In the genomic region with DNA sequence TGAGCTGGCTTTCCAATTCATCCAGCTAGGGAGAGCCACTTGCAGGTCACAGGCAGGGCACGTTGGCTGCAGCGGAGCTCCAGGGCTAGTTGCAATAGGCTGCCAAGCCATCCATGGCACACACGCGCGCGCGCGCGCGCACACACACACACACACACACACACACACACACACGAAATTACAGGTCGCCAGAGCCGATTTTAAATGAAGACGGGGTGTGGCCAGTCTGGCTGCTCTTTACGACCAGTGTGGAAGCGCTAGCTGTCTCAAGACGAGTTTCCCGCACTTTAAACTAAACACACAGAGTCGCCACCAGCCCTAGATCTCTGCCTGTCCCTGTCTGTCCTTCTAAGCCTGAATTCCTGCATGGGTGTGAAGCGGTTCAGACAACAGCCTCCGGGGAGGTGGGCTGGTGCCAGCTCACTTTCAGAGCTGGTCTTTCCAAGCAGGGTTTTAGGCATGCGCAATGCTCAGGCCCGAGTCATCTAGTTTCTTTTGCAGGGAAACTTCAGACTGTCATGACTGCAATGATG, we compare ENCODE assay signal across 8 mouse cellular contexts. TPM values are rescaled to one million over a fixed set of nuclear protein-coding genes. Genes with fewer than 3 reads are reported as not detected.
DNase-seq lines count a peak whose midpoint lies in the region; ATAC-seq lines count a peak whose summit lies in the region.

No protein-coding gene starts in this region.

- peak overlapping the region; percentile 44 for H3K4me3 ChIP-seq in intestine, embryonic 14.5 days (ENCODE audit: low read depth, low read length)

- H3K9me3 ChIP-seq in intestine, embryonic 14.5 days (ENCODE audit: control insufficient read depth, low read length) = no peaks in the 10 kb centered on the region

- peak overlapping the region; percentile 78 for H3K4me2 ChIP-seq in intestine, embryonic 14.5 days (ENCODE audit: low read length)

- H3K4me1 ChIP-seq in intestine, embryonic 14.5 days (replicated peaks; ENCODE audit: control insufficient read depth, insufficient read depth, low read length) = no peaks in the 10 kb centered on the region

- H3K9ac ChIP-seq in intestine, embryonic 14.5 days (ENCODE audit: low read length) = peak overlapping the region; percentile 53

- 1% methylated on average over 23 of the region's 23 CpGs for WGBS in intestine, embryonic 14.5 days

- H3K36me3 ChIP-seq in intestine, embryonic 14.5 days (ENCODE audit: control insufficient read depth, insufficient read depth, low read length) = no peaks in the 10 kb centered on the region

- peak; percentile 52; the same call in 1 of the 2 replicates for ATAC-seq in intestine, embryonic 14.5 days (replicated peaks; ENCODE audit: low FRiP score, low TSS enrichment, low read depth)
- ATAC-seq in megakaryocyte-erythroid progenitor cell, adult 5-6 weeks (replicated peaks; ENCODE audit: low FRiP score, low TSS enrichment, poor library complexity, severe bottlenecking) = peak; percentile 39

- peak; percentile 70 for DNase-seq in adipocyte (ENCODE audit: low spot score)
- peak; percentile 77 for DNase-seq in embryo, embryonic 10.5 days (ENCODE audit: low spot score)
- DNase-seq in gastrocnemius, postnatal 25 days = peak; percentile 80
- peak; percentile 85 for DNase-seq in intestine, embryonic 14.5 days (ENCODE audit: low spot score)
- peak; percentile 74 for DNase-seq in left cerebral cortex, postnatal 4 days
- DNase-seq in right cerebral cortex, postnatal 25 days = peak; percentile 73
- DNase-seq in yolk sac, embryonic 10.5 days (ENCODE audit: low spot score) = peak; percentile 66

- H3K27me3 ChIP-seq in intestine, embryonic 14.5 days (replicated peaks; ENCODE audit: control insufficient read depth, insufficient read depth, low read length) = no peaks in the 10 kb centered on the region

- intact Hi-C loops in left cerebral cortex, postnatal 4 days (cut with DNase I) = loop anchor here (5.0 kb wide), 1 partner anchor 65 kb away; no protein-coding TSS in a partner anchor

- peak overlapping the region; percentile 83 for H3K27ac ChIP-seq in intestine, embryonic 14.5 days (ENCODE audit: low read depth)

RNA-seq across cellular contexts. Expression of a gene that starts 5.4 kb away (rescaled TPM):
- 10 to 100 TPM; 11.3 to 13.5 TPM for total RNA-seq in gastrocnemius, postnatal 25 days (2021)
- 15.9 and 19.2 TPM in 2 replicates for polyA plus RNA-seq in intestine, embryonic 14.5 days (2014; fragmentation: Nextera tagmentation; extraction: Ambion mirVana)
- 10 to 100 TPM; 36.0 to 41.3 TPM for total RNA-seq in left cerebral cortex, postnatal 4 days (2021)
- 8.3 and 21.1 TPM in 2 replicates for total RNA-seq in megakaryocyte-erythroid progenitor cell, adult 5-6 weeks (2014; fragmentation: Nextera tagmentation)
- total RNA-seq in megakaryocyte-erythroid progenitor cell, adult 5-6 weeks (2017) = 8.8 and 15.9 TPM in 2 replicates

Comparison
In these comparisons a context has a peak if more than half of its experiments do, and no peak if none do; other contexts are left out.
1. Peak in every context shown above with its lines: DNase-seq, ATAC-seq, H3K4me3 ChIP-seq and H3K27ac ChIP-seq.